Mouse (Mus musculus) frontal cortex, postnatal 36 days (tissue): ENCODE measurements at regions not wholly inside any gene's neighbourhood (a gene's known extent, or its start where the extent isn't known, plus 50 kb on each side); places are given as distances from the start of the nearest gene placed in this dataset.
A peak's percentile ranks its signal among the peaks of the same experiment; 100 is the strongest.

Experiments
- DNase-seq, 2 experiments: peaks; one replicate each; pipeline ENCODE4 v3.0.0; 2022; ENCODE audit warnings: low spot score in 2 of 2

GRCm38 (mm10) chr2:66961808-66962519, 177.2 kb upstream of the Scn7a start:
- DNase-seq = peak; percentile 28 to 67

- no peak for DNase-seq
These were observed 156.5 kb upstream of the Scn7a start for GRCm38 (mm10) chr2:66941188-66941587.

- peak in 1 of 2 experiments; percentile 9 for DNase-seq
These were observed 113.3 kb upstream of the Scn7a start for GRCm38 (mm10) chr2:66898032-66898431.

- DNase-seq = no peak
These were observed 82.9 kb upstream of the Scn7a start for GRCm38 (mm10) chr2:66867457-66868216.
